Mouse (Mus musculus): ENCODE data around the gene Adam20.
"Not testable (repeated sequence)": the region's sequence is repeated elsewhere in the genome, so short reads cannot be mapped to it uniquely, and the experiment has no call there.

The Adam20 gene

DNA sequence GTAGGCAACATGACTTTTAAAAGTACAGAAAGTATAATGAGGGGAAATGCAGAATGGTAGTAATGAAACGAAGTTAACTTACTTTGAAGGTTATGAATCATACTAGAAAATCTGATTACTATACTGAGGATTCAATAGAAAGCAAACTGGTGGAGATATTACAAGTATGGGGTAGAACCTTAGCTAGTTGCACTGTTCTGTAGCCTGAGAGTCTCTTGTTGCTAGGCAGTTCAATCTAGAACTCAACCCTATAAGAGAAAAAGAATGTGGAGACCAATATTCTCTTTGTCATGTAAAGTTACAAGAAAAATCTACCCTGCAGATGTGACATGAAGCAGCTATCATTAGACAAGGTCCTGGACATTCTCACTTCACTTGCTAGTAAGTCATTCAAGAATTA lies at the start of gene Adam20:
TSS of gene Adam20 (plus strand) at position 301 of the 400 bp plus-strand sequence.
- DNase-seq (ENCODE audit: extremely low read depth, low read depth, low spot score): not testable (repeated sequence)

DNA sequence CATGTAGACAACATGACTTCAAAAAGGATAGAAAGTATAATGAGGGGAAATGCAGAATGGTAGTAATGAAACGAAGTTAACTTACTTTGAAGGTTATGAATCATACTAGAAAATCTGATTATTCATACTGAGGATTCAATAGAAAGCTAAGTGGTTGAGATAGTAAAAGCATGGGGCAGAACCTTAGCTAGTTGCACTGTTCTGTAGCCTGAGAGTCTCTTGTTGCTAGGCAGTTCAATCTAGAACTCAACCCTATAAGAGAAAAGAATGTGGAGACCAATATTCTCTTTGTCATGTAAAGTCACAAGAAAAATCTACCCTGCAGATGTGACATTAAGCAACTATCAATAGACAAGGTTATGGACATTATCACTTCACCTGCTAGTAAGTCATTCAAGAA lies 41.2 kb upstream of the Adam20 start, which contains the start of gene Adam25:
TSS of gene Adam25 (plus strand) at position 301 of the 400 bp plus-strand sequence.
- DNase-seq (ENCODE audit: extremely low read depth, low read depth, low spot score): not testable (repeated sequence)

DNA sequence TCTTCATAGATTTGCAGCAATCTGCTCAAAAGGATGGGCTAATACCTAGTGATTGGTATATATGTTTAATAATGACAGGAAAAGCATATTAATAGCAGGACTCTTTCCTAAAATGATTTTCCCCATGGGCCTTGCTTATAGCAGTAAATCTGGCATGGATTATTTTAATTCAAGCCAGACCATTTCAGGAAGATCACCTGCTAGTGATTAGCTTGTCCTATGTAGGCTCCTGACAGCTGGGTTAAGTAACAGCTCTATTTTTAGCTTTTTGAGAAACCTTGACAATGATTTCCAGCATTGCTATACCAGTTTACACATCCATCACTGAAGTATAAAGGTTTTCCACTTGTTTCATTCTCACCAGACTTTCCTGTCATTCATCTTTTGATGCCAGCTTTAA lies 9.8 kb upstream of the Adam20 start:
- DNase-seq (ENCODE audit: extremely low read depth, low read depth, low spot score): no peak

DNA sequence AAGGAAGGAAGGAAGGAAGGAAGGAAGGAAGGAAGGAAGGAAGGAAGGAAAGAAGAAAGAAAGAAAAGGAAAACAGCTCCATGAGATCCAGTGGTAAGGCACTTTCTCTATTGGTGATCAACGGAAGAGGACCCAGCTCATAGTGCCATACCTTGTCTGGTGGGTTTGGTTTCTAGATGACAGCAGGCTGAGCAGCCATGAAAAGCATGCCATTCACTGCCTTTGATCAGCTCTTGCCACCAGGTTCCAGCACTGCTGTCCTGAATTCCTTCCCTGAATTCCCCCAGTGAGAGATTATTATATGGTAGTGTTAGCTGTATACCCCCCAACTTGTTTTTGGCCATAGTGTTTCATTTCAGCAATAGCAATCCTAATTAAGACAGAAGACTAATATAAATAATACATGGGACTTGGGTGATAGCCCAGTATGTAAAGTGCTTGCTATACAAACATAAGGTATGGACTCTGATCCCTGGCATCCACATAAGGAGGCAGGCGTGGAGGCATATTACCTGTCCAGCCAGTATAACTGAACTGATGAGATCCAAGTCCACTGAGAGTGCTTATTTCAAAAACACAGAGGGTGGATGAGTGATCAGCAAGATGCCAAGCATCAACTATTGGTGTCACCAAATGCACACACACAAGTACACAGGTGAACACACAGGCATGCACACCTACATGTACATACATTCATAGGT lies 10.5 kb downstream of the Adam20 start:
- DNase-seq (ENCODE audit: extremely low read depth, low read depth, low spot score): no peak

Measured in fat pad, adult 2 months (tissue).